Mouse (Mus musculus) heart, postnatal 14 days (tissue): ENCODE data around the gene Zfp346. TPM values are rescaled to one million over a fixed set of nuclear protein-coding genes. Genes with fewer than 3 reads are reported as not detected.
"Not testable (repeated sequence)": the region's sequence is repeated elsewhere in the genome, so short reads cannot be mapped to it uniquely, and the experiment has no call there.

Experiments
- DNase-seq, 2 experiments: peaks; one replicate each; pipeline ENCODE4 v3.0.0; 2021 to 2022
- intact Hi-C: fragments of 180-260 bp; cut with DNase I; formaldehyde crosslinking; loops from one replicate; pipeline ENCODE4 v1.15.1; 2025
- long read RNA-seq, 2 experiments: library from polyadenylated mRNA; stranded (forward); transcript quantifications; one replicate each; pipeline ENCODE4 v2.0.0; 2021
- total RNA-seq, 2 experiments: library from RNA; stranded (reverse); gene quantifications; 2 replicates each; pipeline ENCODE4 v1.2.3; 2021

Zfp346 gene
- 10 to 100 TPM; 13.1 to 15.5 TPM for total RNA-seq
- long read RNA-seq, experiment 1, partial matches to known transcripts = 0 of 10 reads
- long read RNA-seq, experiment 1, other reads (novel, unspliced or antisense) = 3 of 10 reads
- long read RNA-seq, experiment 2, partial matches to known transcripts = 1 of 4 reads
- long read RNA-seq, experiment 2, other reads (novel, unspliced or antisense) = 3 of 4 reads

GRCm38 (mm10) chr13:55105045-55105952, at the start of gene Zfp346:
Zfp346 (plus strand) TSS chr13:55105311.
- peak; percentile 98 to 99 for DNase-seq
- intact Hi-C loops = no loop called here

- peak; percentile 5 to 18 for DNase-seq
- intact Hi-C loops = no loop called here
These were observed 47.1 kb upstream of the Zfp346 start for GRCm38 (mm10) chr13:55058042-55058441.

- intact Hi-C loops = no loop called here
- no peak for DNase-seq
These were observed 41.8 kb upstream of the Zfp346 start for GRCm38 (mm10) chr13:55063276-55063675.

DNA sequence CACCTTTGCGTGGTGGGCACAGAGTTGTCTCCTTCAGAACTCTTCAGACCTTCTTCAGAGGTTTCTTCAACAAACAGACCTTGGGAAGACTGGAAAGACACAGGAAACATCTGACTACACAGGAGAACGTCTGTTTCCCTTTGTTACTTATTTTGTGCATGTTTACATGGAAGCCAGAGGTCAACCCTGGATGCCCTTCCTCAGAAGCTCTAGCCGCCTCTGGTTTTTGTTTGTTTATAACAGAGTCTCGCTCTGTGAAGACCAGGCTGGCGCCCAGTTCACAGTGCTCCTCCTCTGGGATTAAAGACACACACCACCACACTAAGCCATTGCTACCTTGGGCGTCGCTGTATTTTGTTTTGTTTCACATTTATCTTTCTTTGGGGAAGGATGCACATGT, 35.4 kb upstream of the Zfp346 start:
- no peak for DNase-seq
- intact Hi-C loops = loop anchor here (2.0 kb wide), 1 partner anchor 271 kb away; no protein-coding TSS in a partner anchor

DNA sequence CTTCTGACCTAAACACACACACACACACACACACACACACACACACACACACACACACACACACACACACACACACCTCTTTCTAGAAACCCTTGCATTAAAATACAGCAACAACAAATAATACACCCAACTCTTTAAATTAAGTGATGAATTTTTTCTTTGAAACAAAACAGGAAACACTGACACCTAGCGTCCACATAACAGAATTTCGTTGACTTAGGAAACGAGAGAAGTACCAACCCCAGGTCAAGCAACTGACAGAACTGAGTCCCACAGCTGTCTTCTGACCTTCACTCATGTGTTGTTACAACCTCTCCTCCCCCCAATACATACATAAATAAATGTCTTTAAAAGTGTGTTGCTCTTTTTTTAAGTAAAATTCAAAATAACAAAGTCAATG, 33.8 kb upstream of the Zfp346 start:
- intact Hi-C loops = loop anchor here (2.0 kb wide), 1 partner anchor 273 kb away; no protein-coding TSS in a partner anchor
- peak in 1 of 2 experiments; percentile 4 for DNase-seq

- intact Hi-C loops = no loop called here
- no peak for DNase-seq
These were observed 29.5 kb upstream of the Zfp346 start for GRCm38 (mm10) chr13:55075597-55075996.

- intact Hi-C loops = no loop called here
- no peak for DNase-seq
These were observed 12.5 kb upstream of the Zfp346 start for GRCm38 (mm10) chr13:55092588-55092987.

DNA sequence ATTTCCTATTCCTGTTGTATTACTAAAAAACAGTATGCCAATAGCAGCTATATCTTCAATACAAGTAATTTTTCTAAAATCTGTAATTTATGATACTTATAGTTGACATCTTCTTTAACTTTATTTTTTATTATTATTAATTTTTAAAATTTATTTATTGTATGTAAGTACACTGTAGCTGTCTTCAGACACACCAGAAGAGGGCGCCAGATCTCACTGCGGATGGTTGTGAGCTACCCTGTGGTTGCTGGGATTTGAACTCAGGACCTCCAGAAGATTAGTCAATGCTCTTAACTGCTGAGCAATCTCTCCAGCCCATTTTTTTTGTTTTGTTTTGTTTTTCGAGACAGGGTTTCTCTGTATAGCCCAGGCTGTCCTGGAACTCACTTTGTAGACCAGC, 7.3 kb upstream of the Zfp346 start:
- DNase-seq, intact Hi-C loops: not testable (repeated sequence)

DNA sequence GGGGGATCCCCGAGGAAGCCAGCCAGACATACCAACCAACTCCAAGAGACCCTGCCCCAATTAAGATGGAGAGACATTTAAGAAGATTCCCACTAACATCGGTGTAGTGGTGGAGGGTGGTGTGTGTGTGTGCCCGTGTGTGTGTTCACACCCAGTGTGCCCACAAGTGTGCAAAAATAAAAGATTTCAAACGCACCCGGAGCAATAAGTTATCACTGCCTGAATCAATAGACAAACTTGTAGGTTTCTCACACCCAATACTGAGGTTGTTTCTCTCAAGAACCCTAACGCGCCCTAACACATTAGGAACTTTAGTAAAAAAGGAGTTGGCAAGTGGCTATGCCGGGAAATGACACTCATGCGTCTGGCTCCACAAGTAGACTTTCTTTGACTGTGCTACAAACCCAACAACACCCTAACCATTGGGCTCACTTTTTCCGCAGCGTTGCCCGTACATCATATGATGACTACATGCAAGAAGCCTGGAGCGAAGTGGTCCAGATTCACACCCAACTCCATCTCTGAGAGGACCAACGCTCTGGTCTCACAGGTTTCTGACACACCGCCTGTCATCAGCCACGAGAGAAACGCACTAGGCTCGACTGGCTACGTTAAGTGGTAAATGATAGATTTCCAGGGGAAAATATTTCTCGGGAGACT, 5.9 kb upstream of the Zfp346 start:
- DNase-seq = peak; percentile 7 to 17
- intact Hi-C loops = no loop called here

GRCm38 (mm10) chr13:55099726-55100478, 5.2 kb upstream of the Zfp346 start, which contains the start of gene Uimc1:
Uimc1 (minus strand) TSS chr13:55100300.
- intact Hi-C loops = no loop called here
- DNase-seq = peak; percentile 85 to 87

DNA sequence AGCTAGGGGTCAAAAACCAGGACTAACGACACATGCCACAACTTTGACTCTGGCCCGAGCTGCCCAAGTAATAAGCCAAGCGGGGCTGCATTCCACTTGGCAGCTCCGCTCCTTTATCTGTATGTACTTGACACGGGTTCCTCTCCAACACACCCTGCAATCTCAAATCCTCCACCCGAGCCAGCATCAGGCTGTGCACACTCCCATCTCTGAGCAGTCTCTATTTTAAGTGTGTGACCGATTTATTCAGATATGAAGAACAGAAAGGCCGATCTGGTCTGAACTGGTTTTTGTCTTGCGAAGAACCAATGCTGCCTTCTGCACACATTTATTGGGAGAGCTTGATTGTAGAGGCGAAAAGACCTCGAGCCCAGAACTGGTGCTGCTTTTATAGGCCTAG, 3.5 kb upstream of the Zfp346 start:
- peak in 1 of 2 experiments; percentile 4 for DNase-seq
- intact Hi-C loops = no loop called here

DNA sequence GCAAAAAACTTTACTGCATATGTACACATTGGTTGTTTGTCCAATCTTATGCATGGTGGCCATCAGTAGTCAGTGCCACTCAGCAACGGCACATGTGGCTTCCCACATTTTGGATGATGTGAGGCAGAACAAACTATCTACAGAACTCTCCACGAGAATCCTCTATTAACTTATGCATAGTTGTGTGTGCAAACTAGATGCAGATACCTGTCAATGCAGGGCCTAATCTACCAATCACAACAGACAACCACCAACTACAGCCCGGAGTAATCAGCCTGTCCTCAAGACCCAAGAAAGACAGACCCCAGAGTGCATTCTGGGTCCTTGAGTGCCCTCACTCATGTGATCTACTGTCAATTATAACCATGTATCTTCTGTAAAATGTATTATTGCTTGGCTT, 2.7 kb upstream of the Zfp346 start:
- intact Hi-C loops = no loop called here

GRCm38 (mm10) chr13:55103351-55103750, 1.8 kb upstream of the Zfp346 start:
- no peak for DNase-seq
- intact Hi-C loops = no loop called here

More for the DNA sequence above, 2.7 kb upstream of the Zfp346 start:
- DNase-seq = no peak

DNA sequence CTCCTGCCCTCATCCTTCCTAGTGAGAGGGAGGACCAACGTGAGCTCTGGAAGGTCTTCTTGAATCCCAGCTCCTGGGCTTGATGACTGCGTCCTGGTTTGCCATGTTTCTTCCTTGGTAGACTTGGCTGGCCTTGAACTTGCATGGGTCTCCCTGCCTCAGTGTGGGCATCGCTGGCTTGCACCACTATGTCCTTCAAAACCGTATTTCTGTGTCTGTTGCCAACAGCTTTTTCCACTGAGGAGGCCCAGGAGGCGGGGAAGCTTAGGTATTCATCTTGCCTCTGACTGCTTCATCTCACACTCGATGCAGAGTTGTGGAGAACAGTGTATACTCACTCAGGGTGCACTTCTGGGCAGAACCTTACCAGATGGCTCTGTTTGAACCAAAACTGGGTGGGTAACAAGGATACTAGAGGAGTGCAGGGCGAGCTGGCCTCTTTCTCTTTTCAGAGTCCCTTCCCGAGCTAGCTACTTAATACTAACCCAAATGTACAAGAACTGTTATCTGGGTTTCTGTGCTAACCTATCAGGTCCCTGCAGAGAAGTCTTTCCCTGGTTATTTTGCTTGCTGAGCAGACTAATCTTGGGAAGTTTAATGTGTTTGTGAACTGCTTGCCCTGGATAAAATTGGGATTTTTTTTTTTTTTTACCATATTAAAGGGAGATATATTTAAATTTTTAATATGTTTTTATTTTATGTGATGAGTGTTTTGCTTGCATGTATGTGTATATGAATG, 1.0 kb downstream of the Zfp346 start:
- intact Hi-C loops = no loop called here
- DNase-seq = peak in 1 of 2 experiments; percentile 5

GRCm38 (mm10) chr13:55107116-55107515, 2.0 kb downstream of the Zfp346 start:
- intact Hi-C loops = no loop called here

GRCm38 (mm10) chr13:55107694-55108093, 2.6 kb downstream of the Zfp346 start:
- intact Hi-C loops = no loop called here
- DNase-seq = peak; percentile 36 to 56

More at GRCm38 (mm10) chr13:55107116-55107515, 2.0 kb downstream of the Zfp346 start:
- DNase-seq = no peak

GRCm38 (mm10) chr13:55114375-55114774, 9.3 kb downstream of the Zfp346 start:
- no peak for DNase-seq

GRCm38 (mm10) chr13:55124903-55125302, 19.8 kb downstream of the Zfp346 start:
- no peak for DNase-seq
- intact Hi-C loops = no loop called here

More at GRCm38 (mm10) chr13:55114375-55114774, 9.3 kb downstream of the Zfp346 start:
- intact Hi-C loops = no loop called here

DNA sequence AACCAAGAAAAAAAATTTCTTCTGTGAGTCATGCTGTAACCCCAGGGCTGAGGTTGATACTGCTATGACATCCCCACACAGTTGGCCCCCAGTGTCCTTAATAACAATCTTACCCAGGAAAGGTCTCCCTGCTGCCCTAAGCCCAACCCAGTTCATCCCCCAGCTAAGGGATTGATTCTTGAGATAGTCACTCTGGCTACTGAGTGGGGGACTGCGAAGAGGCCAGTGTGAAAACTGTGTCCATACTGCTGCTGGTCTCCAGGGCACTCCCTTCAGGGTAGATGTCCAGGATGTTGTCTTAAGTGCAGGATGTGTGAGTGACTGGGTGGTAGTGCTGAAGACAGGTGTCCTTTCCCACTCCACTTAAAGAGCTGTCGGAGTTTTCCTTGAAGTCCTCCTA, 28.3 kb downstream of the Zfp346 start, which contains the start of gene Gm17617:
Gene Gm17617, minus strand, starts transcription at position 101 of the 400 bp plus-strand sequence.
- intact Hi-C loops = no loop called here

More for the DNA sequence above, 28.3 kb downstream of the Zfp346 start, which contains the start of gene Gm17617:
- DNase-seq = no peak
